ENCODE assay signal across 9 mouse cellular contexts in genomic region chr14:7026781-7027749, GRCm38 (mm10). TPM values are rescaled to one million over a fixed set of nuclear protein-coding genes. Genes with fewer than 3 reads are reported as not detected.
DNase-seq lines count a peak whose midpoint lies in the region; ATAC-seq and TF ChIP-seq lines count a peak whose summit lies in the region.
"Not testable (repeated sequence)": the region's sequence is repeated elsewhere in the genome, so short reads cannot be mapped to it uniquely, and the experiment has no call there.
"Had no signal": no experiment of that assay in that cellular context is flagged by ENCODE, and none has a peak within 500 bp of the region (broad histone marks: within the 10 kb centered on the region; RNA-seq: fewer than 3 reads in every experiment).

Gm10406 (minus strand) TSS chr14:7027449.

- H3K4me2 ChIP-seq in embryonic facial prominence, embryonic 12.5 days (replicated peaks): peak within 1 kb of the TSS; percentile 78
- peak within 1 kb of the TSS; percentile 60 for H3K4me2 ChIP-seq in hindbrain, postnatal 0 days (ENCODE audit: low read depth, low read length)
- peak within 1 kb of the TSS; percentile 63 for H3K4me2 ChIP-seq in neural tube, embryonic 14.5 days (ENCODE audit: low read depth, low read length)

- not testable (repeated sequence) for H3K27me3 ChIP-seq in embryonic facial prominence, embryonic 12.5 days; hindbrain, postnatal 0 days (ENCODE audit: insufficient read depth, low read length); neural tube, embryonic 14.5 days (ENCODE audit: control insufficient read depth, insufficient read depth, low read length); thymus, adult 2 months (ENCODE audit: control insufficient read depth, insufficient read depth, low read length)

- 1% methylated on average over 53 of the region's 70 CpGs for WGBS in embryonic facial prominence, embryonic 12.5 days
- under 1% methylated on average over 37 of the region's 70 CpGs for WGBS in hindbrain, postnatal 0 days
- under 1% methylated on average over 57 of the region's 70 CpGs for WGBS in lung, adult 2 months
- 1% methylated on average over 51 of the region's 70 CpGs for WGBS in neural tube, embryonic 14.5 days
- 2% methylated on average over 54 of the region's 70 CpGs for whole genome bisulfite sequencing in thymus, adult 2 months

- not testable (repeated sequence) for TF ChIP-seq POLR2A in lung, adult 2 months (IDR thresholded peaks at IDR 0.05; ENCODE audit: borderline replicate concordance, extremely low read depth, low read depth, low read length); thymus, adult 2 months (IDR thresholded peaks at IDR 0.05; ENCODE audit: control insufficient read depth, extremely low read depth, insufficient read depth, low read length, poor library complexity)

- H3K27ac ChIP-seq in embryonic facial prominence, embryonic 12.5 days; neural tube, embryonic 14.5 days (ENCODE audit: low read depth, low read length); thymus, adult 2 months (ENCODE audit: control insufficient read depth, insufficient read depth, low read length): not testable (repeated sequence)
- peak within 1 kb of the TSS; percentile 56; the same call in 1 of the 2 replicates for H3K27ac ChIP-seq in hindbrain, postnatal 0 days

- not testable (repeated sequence) for H3K36me3 ChIP-seq in embryonic facial prominence, embryonic 12.5 days; hindbrain, postnatal 0 days (ENCODE audit: insufficient read depth, low read length); neural tube, embryonic 14.5 days (ENCODE audit: control insufficient read depth, insufficient read depth, low read length); thymus, adult 2 months (ENCODE audit: control insufficient read depth, insufficient read depth, low read length)

- peak within 1 kb of the TSS; percentile 45 for H3K4me3 ChIP-seq in embryonic facial prominence, embryonic 12.5 days
- H3K4me3 ChIP-seq in hindbrain, postnatal 0 days (ENCODE audit: low read length): peak within 1 kb of the TSS; percentile 41
- not testable (repeated sequence) for H3K4me3 ChIP-seq in lung, adult 2 months (replicated peaks; ENCODE audit: extremely low read depth, low read depth, low read length)
- H3K4me3 ChIP-seq in neural tube, embryonic 14.5 days (ENCODE audit: low read depth, low read length): peak within 1 kb of the TSS; percentile 38
- peak within 1 kb of the TSS; percentile 32 for H3K4me3 ChIP-seq in thymus, adult 2 months (ENCODE audit: control insufficient read depth, insufficient read depth, low read length)

- peak within 1 kb of the TSS; percentile 63 for H3K9ac ChIP-seq in embryonic facial prominence, embryonic 12.5 days
- peak within 1 kb of the TSS; percentile 38; the same call in 1 of the 2 replicates for H3K9ac ChIP-seq in hindbrain, postnatal 0 days (replicated peaks; ENCODE audit: low read length)
- peak within 1 kb of the TSS; percentile 52 for H3K9ac ChIP-seq in neural tube, embryonic 14.5 days (replicated peaks; ENCODE audit: low read depth, low read length)

- peak; percentile 7 for DNase-seq in ZHBTc4 (ENCODE audit: low read depth, low spot score)
- DNase-seq in heart, adult 18-20 months: peak; percentile 17 to 76
- peak; percentile 8 for DNase-seq in hindbrain, postnatal 0 days (ENCODE audit: low spot score)
- DNase-seq in layer of hippocampus, postnatal 14 days (ENCODE audit: low spot score in 2 of 2): peak; percentile 24 to 30
- DNase-seq in lung, adult 2 months: peak; percentile 10
- peak; percentile 5 for DNase-seq in thymus, adult 2 months

- H3K9me3 ChIP-seq in embryonic facial prominence, embryonic 12.5 days; hindbrain, postnatal 0 days (ENCODE audit: low read length); neural tube, embryonic 14.5 days (ENCODE audit: control insufficient read depth, low read length): not testable (repeated sequence)

- H3K4me1 ChIP-seq in embryonic facial prominence, embryonic 12.5 days; hindbrain, postnatal 0 days (ENCODE audit: insufficient read depth, low read length); lung, adult 2 months (ENCODE audit: control insufficient read depth, insufficient read depth, low read length); neural tube, embryonic 14.5 days (ENCODE audit: control insufficient read depth, insufficient read depth, low read length); thymus, adult 2 months (replicated peaks; ENCODE audit: control insufficient read depth, insufficient read depth, low read length): not testable (repeated sequence)

- not testable (repeated sequence) for TF ChIP-seq CTCF in hindbrain, postnatal 0 days (IDR thresholded peaks at IDR 0.05; ENCODE audit: low read depth); lung, adult 2 months (IDR thresholded peaks at IDR 0.05; ENCODE audit: insufficient read depth, low read length); thymus, adult 2 months (IDR thresholded peaks at IDR 0.05; ENCODE audit: borderline replicate concordance, control insufficient read depth, extremely low read depth, insufficient read depth, low read length, poor library complexity)

- not testable (repeated sequence) for ATAC-seq in embryonic facial prominence, embryonic 12.5 days (ENCODE audit: insufficient number of reproducible peaks, insufficient read depth, low FRiP score, low TSS enrichment); hindbrain, postnatal 0 days; neural tube, embryonic 14.5 days (ENCODE audit: low read depth)

RNA-seq across cellular contexts. Expression of gene Gm10406, which starts in this region (rescaled TPM):
- 1.1 and 1.6 TPM in 2 replicates for polyA plus RNA-seq in embryonic facial prominence, embryonic 12.5 days (2016; fragmentation: Nextera tagmentation; extraction: Ambion mirVana)
- total RNA-seq in heart, adult 18-20 months (2021): not detected
- 1.9 and 2.8 TPM in 2 replicates for total RNA-seq in hindbrain, postnatal 0 days (2014; rRNA removed)
- 3.9 and 4.4 TPM in 2 replicates for polyA plus RNA-seq in hindbrain, postnatal 0 days (2015; fragmentation: Nextera tagmentation; extraction: Ambion mirVana)
- 1 to 10 TPM in 1 of 2 experiments, under 1 TPM in 1; 0.37 to 1.4 TPM for total RNA-seq in layer of hippocampus, postnatal 14 days (2021)
- 0.08 and 0.11 TPM in 2 replicates for polyA plus RNA-seq in lung, adult 2 months (2012; rRNA removed)
- polyA plus RNA-seq in neural tube, embryonic 14.5 days (2014; fragmentation: Nextera tagmentation; extraction: Ambion mirVana): 4.3 and 6.7 TPM in 2 replicates
- polyA plus RNA-seq in thymus, adult 2 months (2012; rRNA removed): 0.30 TPM in 1 of 2 replicates, not detected in the other
- polyA plus RNA-seq: G1E had no signal

Comparison
In these comparisons a context has a peak if more than half of its experiments do, and no peak if none do; other contexts are left out.
1. Peak in DNase-seq in heart, adult 18-20 months; RNA of the gene not detected or under 1 TPM.
2. Peak in DNase-seq in lung, adult 2 months; RNA of the gene not detected or under 1 TPM.
3. Peak in DNase-seq and H3K4me3 ChIP-seq in thymus, adult 2 months; RNA of the gene not detected or under 1 TPM.